Mouse (Mus musculus) MEL (cell line): Measurements from ENCODE around the gene Itga9. TPM values are rescaled to one million over a fixed set of nuclear protein-coding genes. Genes with fewer than 3 reads are reported as not detected.

Experiments
- DNase-seq: peaks from one replicate; pipeline ENCODE4 v3.0.0; 2011; ENCODE audit warnings: low read depth, low spot score
- H3K27ac ChIP-seq: 2 replicates; pipeline ENCODE4 v1.5.1; 2012; ENCODE audit warnings: low read depth, mild to moderate bottlenecking, control low read depth, low read length, moderate library complexity; ENCODE audit not compliant: control insufficient read depth
- H3K27me3 ChIP-seq, 2 experiments: fragments of 150-350 bp in 1 of 2; sonication (generic) in 1 of 2; 2 replicates each; pipeline ENCODE4 v1.6.1; 2012; ENCODE audit warnings: low read length in 2 of 2, mild to moderate bottlenecking in 2 of 2, improper control_type of control experiment in 1 of 2, moderate library complexity in 1 of 2; ENCODE audit not compliant: insufficient read depth in 2 of 2, control insufficient read depth in 1 of 2
- H3K36me3 ChIP-seq, 2 experiments: 2 replicates each; pipeline ENCODE4 v1.6.1; 2012 to 2014; ENCODE audit warnings: low read length in 2 of 2, improper control_type of control experiment in 1 of 2, inconsistent platforms in 1 of 2, mild to moderate bottlenecking in 1 of 2; ENCODE audit not compliant: insufficient read depth in 2 of 2, control insufficient read depth in 1 of 2
- H3K4me1 ChIP-seq, 2 experiments: fragments of 150-350 bp in 1 of 2; sonication (generic) in 1 of 2; 2 replicates each; pipeline ENCODE4 v1.6.1; 2012; ENCODE audit warnings: low read length in 2 of 2, improper control_type of control experiment in 1 of 2, mild to moderate bottlenecking in 1 of 2; ENCODE audit not compliant: insufficient read depth in 2 of 2, control insufficient read depth in 1 of 2
- H3K4me3 ChIP-seq, 2 experiments: fragments of 150-350 bp in 1 of 2; sonication (generic) in 1 of 2; 2 replicates each; pipeline ENCODE4 v1.5.1; 2012; ENCODE audit warnings: low read depth in 2 of 2, low read length in 2 of 2, mild to moderate bottlenecking in 2 of 2, moderate library complexity in 2 of 2, control low read depth in 1 of 2, improper control_type of control experiment in 1 of 2; ENCODE audit not compliant: control insufficient read depth in 1 of 2, insufficient read depth in 1 of 2
- H3K79me2 ChIP-seq: 2 replicates; pipeline ENCODE4 v1.6.1; 2012; ENCODE audit warnings: mild to moderate bottlenecking, low read length, moderate library complexity; ENCODE audit not compliant: control insufficient read depth, poor library complexity, insufficient read depth
- H3K9ac ChIP-seq: 2 replicates; pipeline ENCODE4 v1.6.1; 2012; ENCODE audit warnings: low read depth, mild to moderate bottlenecking, control low read depth, low read length, moderate library complexity; ENCODE audit not compliant: control insufficient read depth, poor library complexity, severe bottlenecking
- H3K9me3 ChIP-seq: fragments of 150-350 bp; sonication (generic); replicated peaks from 2 replicates; pipeline ENCODE4 v1.6.1; 2012; ENCODE audit warnings: mild to moderate bottlenecking, low read length, improper control_type of control experiment, moderate library complexity; ENCODE audit not compliant: insufficient read depth
- CHD1 ChIP-seq: IDR thresholded peaks from 2 replicates; pipeline ENCODE4 v1.6.1; 2012; ENCODE audit warnings: low read depth, mild to moderate bottlenecking, inconsistent platforms, low read length, improper control_type of control experiment
- CTCF ChIP-seq, 3 experiments: IDR thresholded peaks in 2 of 3; conservative IDR thresholded peaks in 1 of 3; 2 replicates each; pipeline ENCODE4 v1.5.1; 2011 to 2012; ENCODE audit warnings: low read length in 3 of 3, low read depth in 2 of 3, mild to moderate bottlenecking in 2 of 3, improper control_type of control experiment in 1 of 3, inconsistent platforms in 1 of 3, mixed read lengths in 1 of 3, moderate library complexity in 1 of 3; ENCODE audit not compliant: control insufficient read depth in 1 of 3, insufficient read depth in 1 of 3, poor library complexity in 1 of 3, severe bottlenecking in 1 of 3
- ELF1 ChIP-seq: IDR thresholded peaks from 2 replicates; pipeline ENCODE4 v1.6.1; 2014; ENCODE audit warnings: low read depth, mild to moderate bottlenecking, inconsistent platforms, low read length, improper control_type of control experiment, moderate library complexity
- EP300 ChIP-seq, 2 experiments: IDR thresholded peaks; 2 replicates each; pipeline ENCODE4 v1.6.1; 2011; ENCODE audit warnings: improper control_type of control experiment in 2 of 2, low read length in 2 of 2, low read depth in 1 of 2, mild to moderate bottlenecking in 1 of 2
- GABPA ChIP-seq: IDR thresholded peaks from 2 replicates; pipeline ENCODE4 v1.6.1; 2012; ENCODE audit warnings: low read depth, mild to moderate bottlenecking, inconsistent platforms, low read length, improper control_type of control experiment, moderate library complexity
- GATA1 ChIP-seq: IDR thresholded peaks from 2 replicates; pipeline ENCODE4 v1.6.1; 2011; ENCODE audit warnings: low read depth, low read length, improper control_type of control experiment
- HCFC1 ChIP-seq: IDR thresholded peaks from 2 replicates; pipeline ENCODE4 v1.6.1; 2012; ENCODE audit warnings: low read depth, mild to moderate bottlenecking, inconsistent platforms, low read length, improper control_type of control experiment, moderate library complexity
- JUND ChIP-seq: IDR thresholded peaks from 2 replicates; pipeline ENCODE4 v1.6.1; 2011; ENCODE audit warnings: low read depth, mild to moderate bottlenecking, improper control_type of control experiment, low read length
- MAFK ChIP-seq: IDR thresholded peaks from 2 replicates; pipeline ENCODE4 v1.6.1; 2011; ENCODE audit warnings: low read depth, mild to moderate bottlenecking, low read length, improper control_type of control experiment, borderline replicate concordance
- MAZ ChIP-seq: IDR thresholded peaks from 2 replicates; pipeline ENCODE4 v1.6.1; 2012; ENCODE audit warnings: low read depth, mild to moderate bottlenecking, inconsistent platforms, low read length, improper control_type of control experiment
- MEF2A ChIP-seq: IDR thresholded peaks from 2 replicates; pipeline ENCODE4 v1.6.1; 2014; ENCODE audit warnings: low read depth, mild to moderate bottlenecking, inconsistent platforms, low read length, improper control_type of control experiment; ENCODE audit not compliant: poor library complexity, insufficient replicate concordance, severe bottlenecking; ENCODE audit errors: extremely low read depth
- MXI1 ChIP-seq: IDR thresholded peaks from 2 replicates; pipeline ENCODE4 v1.6.1; 2011; ENCODE audit warnings: mild to moderate bottlenecking, low read depth, low read length, improper control_type of control experiment
- MYB ChIP-seq: IDR thresholded peaks from 2 replicates; pipeline ENCODE4 v1.6.1; 2011; ENCODE audit warnings: mild to moderate bottlenecking, low read depth, low read length, improper control_type of control experiment
- MYC ChIP-seq: IDR thresholded peaks from 2 replicates; pipeline ENCODE4 v1.6.1; 2011; ENCODE audit warnings: low read depth, mild to moderate bottlenecking, low read length, improper control_type of control experiment, moderate library complexity
- NELFE ChIP-seq: IDR thresholded peaks from 2 replicates; pipeline ENCODE4 v1.6.1; 2011; ENCODE audit warnings: low read depth, low read length, improper control_type of control experiment
- NRF1 ChIP-seq: IDR thresholded peaks from 2 replicates; pipeline ENCODE4 v1.6.1; 2014; ENCODE audit warnings: low read depth, mild to moderate bottlenecking, inconsistent platforms, low read length, improper control_type of control experiment, moderate library complexity; ENCODE audit not compliant: poor library complexity, insufficient read depth, severe bottlenecking
- POLR2A ChIP-seq, 2 experiments: IDR thresholded peaks; 2 replicates each; pipeline ENCODE4 v1.6.1; 2011 to 2012; ENCODE audit warnings: low read length in 2 of 2, mild to moderate bottlenecking in 2 of 2, control low read depth in 1 of 2, improper control_type of control experiment in 1 of 2, low read depth in 1 of 2, moderate library complexity in 1 of 2; ENCODE audit not compliant: control insufficient read depth in 1 of 2, insufficient read depth in 1 of 2, poor library complexity in 1 of 2
- POLR2AphosphoS2 ChIP-seq: IDR thresholded peaks from 2 replicates; pipeline ENCODE4 v1.6.1; 2011; ENCODE audit warnings: low read length, improper control_type of control experiment
- POLR2AphosphoS5 ChIP-seq: IDR thresholded peaks from 2 replicates; pipeline ENCODE4 v1.6.1; 2012; ENCODE audit warnings: low read depth, borderline replicate concordance, mild to moderate bottlenecking, inconsistent platforms, low read length, moderate library complexity, mixed read lengths
- RCOR1 ChIP-seq: IDR thresholded peaks from 2 replicates; pipeline ENCODE4 v1.6.1; 2012; ENCODE audit warnings: low read depth, mild to moderate bottlenecking, inconsistent platforms, low read length, improper control_type of control experiment
- SIN3A ChIP-seq: IDR thresholded peaks from 2 replicates; pipeline ENCODE4 v1.6.1; 2012; ENCODE audit warnings: low read length, improper control_type of control experiment, inconsistent platforms
- SMC3 ChIP-seq: IDR thresholded peaks from 2 replicates; pipeline ENCODE4 v1.6.1; 2011; ENCODE audit warnings: low read depth, low read length, improper control_type of control experiment
- TAL1 ChIP-seq: IDR thresholded peaks from 2 replicates; pipeline ENCODE4 v1.6.1; 2012; ENCODE audit warnings: mild to moderate bottlenecking, inconsistent platforms, low read length, moderate library complexity, mixed read lengths
- TBP ChIP-seq: IDR thresholded peaks from 2 replicates; pipeline ENCODE4 v1.8.0; 2011; ENCODE audit warnings: low read depth, low read length, improper control_type of control experiment
- TCF12 ChIP-seq: IDR thresholded peaks from 2 replicates; pipeline ENCODE4 v1.6.1; 2014; ENCODE audit warnings: low read depth, mild to moderate bottlenecking, inconsistent platforms, low read length, improper control_type of control experiment, moderate library complexity
- USF2 ChIP-seq, 2 experiments: IDR thresholded peaks; 2 replicates each; pipeline ENCODE4 v1.6.1; 2011 to 2012; ENCODE audit warnings: improper control_type of control experiment in 2 of 2, low read length in 2 of 2, borderline replicate concordance in 1 of 2, inconsistent platforms in 1 of 2, low read depth in 1 of 2, mild to moderate bottlenecking in 1 of 2; ENCODE audit not compliant: insufficient read depth in 1 of 2
- ZC3H11A ChIP-seq: IDR thresholded peaks from 2 replicates; pipeline ENCODE4 v1.6.1; 2012; ENCODE audit warnings: low read depth, mild to moderate bottlenecking, inconsistent platforms, low read length, improper control_type of control experiment
- polyA plus RNA-seq, 2 experiments: library from polyadenylated mRNA; stranded (reverse) in 1 of 2; unstranded in 1 of 2; fragments of >175 nt in 1 of 2; fragments of >200 nt in 1 of 2; gene quantifications; 2 replicates each; pipeline versions ENCODE4 v1.2.1 to v1.2.4; 2012; ENCODE audit warnings: low replicate concordance in 2 of 2, low read depth in 1 of 2; ENCODE audit not compliant: insufficient read length in 2 of 2, insufficient read depth in 1 of 2, missing spikeins in 1 of 2
- total RNA-seq: library from RNA; depleted of rRNA; stranded (reverse); fragments of 300-350 nt; gene quantifications from 2 replicates; pipeline ENCODE4 v1.2.3, GENCODE M21; 2012

The Itga9 gene
- total and polyA plus RNA-seq, 3 experiments, result 0.19 to 0.21 TPM; not detected in 1

GRCm38 (mm10) chr9:118563356-118563755, 43.1 kb upstream of the Itga9 start:
- Histone ChIP-seq H3K79me2 (no peaks in the 10 kb centered on the region), H3K9me3 (no peaks in the 10 kb centered on the region), H3K4me3 (no peak overlapping the region), H3K4me1 (no peaks in the 10 kb centered on the region), H3K27me3 (no peaks in the 10 kb centered on the region), H3K27ac (no peak overlapping the region), H3K36me3 (peaks cover 0 to 10% of the 10 kb centered on the region in 2 experiments; a peak in 2 of 4 replicates), H3K9ac (no peak overlapping the region)
- no peak for DNase-seq
- TF ChIP-seq MAFK (no peak), TCF12 (no peak), SMC3 (no peak), CHD1 (no peak), GABPA (no peak), MYB (no peak), JUND (no peak), EP300 (IDR thresholded peaks at IDR 0.05; ENCODE audit: low read depth in 1 of 2, low read length in 2 of 2) (no peak), POLR2AphosphoS2 (no peak), RCOR1 (no peak), GATA1 (no peak), MAZ (no peak), NELFE (no peak)

- Histone ChIP-seq H3K9me3 (no peaks in the 10 kb centered on the region), H3K27ac (no peak overlapping the region), H3K27me3 (no peaks in the 10 kb centered on the region), H3K79me2 (no peaks in the 10 kb centered on the region), H3K4me1 (no peaks in the 10 kb centered on the region), H3K9ac (no peak overlapping the region), H3K4me3 (no peak overlapping the region), H3K36me3 (peaks cover 0 to 13% of the 10 kb centered on the region in 2 experiments; a peak in 2 of 4 replicates)
- no peak for TF ChIP-seq TAL1
- TF ChIP-seq MYC, result no peak
- no peak for TF ChIP-seq JUND
- no peak for TF ChIP-seq ZC3H11A
- TF ChIP-seq POLR2A (IDR thresholded peaks at IDR 0.05; ENCODE audit: control insufficient read depth in 1 of 2, insufficient read depth in 1 of 2, low read depth in 1 of 2, low read length in 2 of 2, poor library complexity in 1 of 2), result no peak
- TF ChIP-seq ELF1, result no peak
- TF ChIP-seq CTCF (IDR thresholded peaks at IDR 0.05 in 2 of 3, conservative IDR thresholded peaks at IDR 0.05 in 1 of 3; ENCODE audit: control insufficient read depth in 1 of 3, insufficient read depth in 1 of 3, low read depth in 2 of 3, low read length in 3 of 3, poor library complexity in 1 of 3, severe bottlenecking in 1 of 3), result no peak
- no peak for TF ChIP-seq POLR2AphosphoS5
- TF ChIP-seq CHD1, result no peak
- no peak for TF ChIP-seq SIN3A
- TF ChIP-seq USF2 (IDR thresholded peaks at IDR 0.05; ENCODE audit: borderline replicate concordance in 1 of 2, insufficient read depth in 1 of 2, low read depth in 1 of 2, low read length in 2 of 2), result no peak
- no peak for TF ChIP-seq RCOR1
- TF ChIP-seq TBP, result no peak
- no peak for TF ChIP-seq GATA1
- no peak for TF ChIP-seq MXI1
- TF ChIP-seq NRF1, result no peak
- no peak for TF ChIP-seq HCFC1
- TF ChIP-seq POLR2AphosphoS2, result no peak
- no peak for TF ChIP-seq MEF2A
- no peak for DNase-seq
Measured at GRCm38 (mm10) chr9:118563866-118564265, 42.6 kb upstream of the Itga9 start.
